Mouse (Mus musculus) hindbrain, embryonic 15.5 days (tissue): ENCODE results near the gene Slc5a3. TPM values are rescaled to one million over a fixed set of nuclear protein-coding genes. Genes with fewer than 3 reads are reported as not detected.
"Not testable (repeated sequence)": the region's sequence is repeated elsewhere in the genome, so short reads cannot be mapped to it uniquely, and the experiment has no call there.

Source experiments
- ATAC-seq: fragments of 200-750 bp; cut with Nextera tagmentation; 2 replicates; pipeline ENCODE4 v1.8.0; 2017; ENCODE audit warnings: low read depth, moderate number of reproducible peaks, moderate TSS enrichment; ENCODE audit not compliant: low FRiP score
- H3K27ac ChIP-seq: fragments of 300-500 bp; sonication (generic); replicated peaks from 2 replicates; pipeline ENCODE4 v1.5.1; 2015; ENCODE audit warnings: mild to moderate bottlenecking, inconsistent platforms
- H3K27me3 ChIP-seq: fragments of 300-500 bp; sonication (generic); 2 replicates; pipeline ENCODE4 v1.6.1; 2015; ENCODE audit warnings: control low read depth, inconsistent platforms
- H3K36me3 ChIP-seq: fragments of 300-500 bp; sonication (generic); 2 replicates; pipeline ENCODE4 v1.6.1; 2015; ENCODE audit warnings: control low read depth, inconsistent platforms
- H3K4me1 ChIP-seq: fragments of 300-500 bp; sonication (generic); replicated peaks from 2 replicates; pipeline ENCODE4 v1.6.1; 2015; ENCODE audit warnings: control low read depth, inconsistent platforms
- H3K4me2 ChIP-seq: fragments of 300-500 bp; sonication (generic); 2 replicates; pipeline ENCODE4 v1.6.1; 2015; ENCODE audit warnings: moderate library complexity, mild to moderate bottlenecking, inconsistent platforms
- H3K4me3 ChIP-seq: fragments of 300-500 bp; sonication (generic); 2 replicates; pipeline ENCODE4 v1.5.1; 2015; ENCODE audit warnings: mild to moderate bottlenecking, inconsistent platforms
- H3K9ac ChIP-seq: fragments of 300-500 bp; sonication (generic); 2 replicates; pipeline ENCODE4 v1.6.1; 2015; ENCODE audit warnings: inconsistent platforms
- H3K9me3 ChIP-seq: fragments of 300-500 bp; sonication (generic); 2 replicates; pipeline ENCODE4 v1.6.1; 2016; ENCODE audit warnings: control low read depth, inconsistent platforms
- WGBS: fragments of 180-500 bp; shearing (Covaris S2); methylation state at CpG from one replicate; pipeline ENCODE4 v1.1.7; 2015; 5-methylcytosine and 5-hydroxymethylcytosine counted together
- polyA plus RNA-seq: library from polyadenylated mRNA; unstranded; fragments of >200 nt; fragmentation: Nextera tagmentation; extraction: Ambion mirVana; gene quantifications from 2 replicates; pipeline ENCODE4 v1.2.1, GENCODE M21; 2015

The Slc5a3 gene
- polyA plus RNA-seq, 1 experiment from 2014 or later: 16.6 TPM

DNA sequence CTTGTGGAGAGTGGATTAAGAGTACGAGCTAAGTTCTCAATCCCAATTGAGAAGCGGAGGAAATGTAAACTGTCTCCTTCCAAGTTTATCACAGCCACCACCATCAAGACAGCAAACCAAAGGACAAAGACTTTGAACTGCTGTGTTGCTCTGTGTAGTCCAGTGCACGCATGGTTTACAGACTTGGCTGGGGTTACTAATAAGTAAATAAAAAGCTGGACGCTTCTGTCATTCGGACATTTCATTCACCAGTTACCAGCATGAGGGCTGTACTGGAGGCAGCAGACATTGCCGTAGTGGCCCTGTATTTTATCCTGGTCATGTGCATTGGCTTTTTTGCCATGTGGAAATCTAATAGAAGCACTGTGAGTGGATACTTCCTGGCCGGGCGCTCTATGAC is 18.7 kb downstream of the Slc5a3 start:
- Histone ChIP-seq H3K27ac (no peak overlapping the region), H3K4me1 (no peaks in the 10 kb centered on the region), H3K9me3 (no peaks in the 10 kb centered on the region), H3K4me3 (no peak overlapping the region), H3K27me3 (no peaks in the 10 kb centered on the region), H3K9ac (no peak overlapping the region), H3K4me2 (no peak overlapping the region), H3K36me3 (peaks cover 17% of the 10 kb centered on the region)
- no peak for ATAC-seq
- WGBS: 94% methylated on average over 8 of the region's 8 CpGs

DNA sequence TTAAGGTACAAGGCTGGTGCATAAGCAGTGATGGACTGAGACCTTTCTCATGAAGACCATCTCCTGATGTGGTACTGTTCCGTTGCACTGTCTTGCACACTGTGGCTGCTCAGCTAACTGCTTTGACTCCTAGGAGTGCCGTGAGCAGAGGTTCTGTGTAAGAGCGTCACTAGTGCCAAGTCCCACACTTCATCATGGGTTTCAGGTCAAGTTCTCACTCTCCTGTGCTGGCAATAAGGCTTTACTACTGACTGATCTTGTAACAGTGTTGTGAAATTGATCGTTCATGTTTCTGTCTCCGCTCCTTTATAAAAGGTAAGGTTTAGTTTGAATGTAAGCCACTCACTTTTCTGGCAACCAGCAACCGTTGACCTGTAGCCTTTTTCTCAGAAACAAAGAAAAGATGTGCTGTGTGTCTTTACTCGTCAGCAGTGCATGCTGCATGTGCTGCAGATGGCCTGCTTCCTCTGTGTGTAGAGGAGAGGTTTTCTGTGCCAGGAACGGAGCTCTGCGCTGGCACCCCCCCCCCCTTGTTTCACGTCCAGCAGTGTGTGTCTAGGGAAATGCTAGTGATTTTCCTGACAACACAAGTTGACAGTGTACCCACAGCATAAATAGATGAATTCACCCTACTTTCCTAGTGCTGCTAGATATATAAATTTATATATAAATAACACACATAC is 25.8 kb downstream of the Slc5a3 start:
- Histone ChIP-seq H3K27me3 (no peaks in the 10 kb centered on the region), H3K9ac (no peak overlapping the region), H3K4me3 (no peak overlapping the region), H3K4me1 (peaks cover 6% of the 10 kb centered on the region; the same call in 1 of the 2 replicates), H3K27ac (no peak overlapping the region), H3K4me2 (no peak overlapping the region), H3K36me3 (0 out of 2 replicates have a peak, but pooled peaks cover 7% of the 10 kb centered on the region), H3K9me3 (no peaks in the 10 kb centered on the region)
- no peak for ATAC-seq
- 69% methylated on average over 10 of the region's 10 CpGs for WGBS

DNA sequence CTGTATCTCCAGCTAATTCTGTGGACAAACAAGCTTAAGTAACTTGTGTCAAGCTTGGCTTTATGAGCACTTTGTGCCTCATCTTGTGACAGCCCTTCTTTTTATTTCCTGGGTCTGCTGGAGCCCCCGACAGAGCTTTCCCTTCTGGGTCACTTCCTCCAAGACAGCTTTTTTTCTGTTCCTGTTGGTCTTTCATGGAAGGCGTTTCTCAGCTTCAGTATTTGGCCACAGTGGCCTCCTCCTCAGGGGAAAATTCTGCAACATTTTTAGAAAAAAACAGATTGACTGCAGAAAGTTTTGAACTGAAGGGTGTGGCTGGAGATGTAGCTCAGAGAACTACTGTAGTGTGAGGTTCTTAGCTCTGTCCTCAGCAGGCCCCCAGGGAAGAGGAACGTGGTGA is 31.1 kb downstream of the Slc5a3 start:
- no peaks in the 10 kb centered on the region for H3K36me3 ChIP-seq

DNA sequence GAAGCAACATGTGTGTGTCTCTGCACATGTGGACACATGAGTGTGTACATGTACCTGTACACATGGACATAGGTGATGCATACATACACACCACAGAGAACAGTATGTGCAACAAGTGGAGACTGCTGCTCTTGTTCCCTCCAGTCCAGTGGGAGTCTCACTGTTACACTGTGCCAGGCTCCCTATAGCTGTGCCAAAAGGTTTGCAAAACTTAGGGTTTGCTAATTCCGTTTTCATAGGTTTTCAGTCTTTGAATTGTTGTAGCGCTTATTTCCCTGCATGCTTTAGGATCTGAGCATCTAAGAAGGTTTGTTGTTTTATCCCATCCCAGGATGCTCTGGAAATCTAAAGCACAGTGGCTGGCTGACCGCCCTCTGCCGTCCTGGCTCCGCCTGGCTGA is 33.8 kb downstream of the Slc5a3 start:
- H3K9me3 ChIP-seq: no peaks in the 10 kb centered on the region

More for the DNA sequence above, 31.1 kb downstream of the Slc5a3 start:
- ATAC-seq: no peak
- Histone ChIP-seq H3K9me3 (no peaks in the 10 kb centered on the region), H3K27ac (no peak overlapping the region), H3K4me1 (no peaks in the 10 kb centered on the region; the same call in 1 of the 2 replicates), H3K9ac (no peak overlapping the region), H3K4me3 (no peak overlapping the region), H3K27me3 (no peaks in the 10 kb centered on the region), H3K4me2 (no peak overlapping the region)
- WGBS: 60% methylated on average over 3 of the region's 3 CpGs

DNA sequence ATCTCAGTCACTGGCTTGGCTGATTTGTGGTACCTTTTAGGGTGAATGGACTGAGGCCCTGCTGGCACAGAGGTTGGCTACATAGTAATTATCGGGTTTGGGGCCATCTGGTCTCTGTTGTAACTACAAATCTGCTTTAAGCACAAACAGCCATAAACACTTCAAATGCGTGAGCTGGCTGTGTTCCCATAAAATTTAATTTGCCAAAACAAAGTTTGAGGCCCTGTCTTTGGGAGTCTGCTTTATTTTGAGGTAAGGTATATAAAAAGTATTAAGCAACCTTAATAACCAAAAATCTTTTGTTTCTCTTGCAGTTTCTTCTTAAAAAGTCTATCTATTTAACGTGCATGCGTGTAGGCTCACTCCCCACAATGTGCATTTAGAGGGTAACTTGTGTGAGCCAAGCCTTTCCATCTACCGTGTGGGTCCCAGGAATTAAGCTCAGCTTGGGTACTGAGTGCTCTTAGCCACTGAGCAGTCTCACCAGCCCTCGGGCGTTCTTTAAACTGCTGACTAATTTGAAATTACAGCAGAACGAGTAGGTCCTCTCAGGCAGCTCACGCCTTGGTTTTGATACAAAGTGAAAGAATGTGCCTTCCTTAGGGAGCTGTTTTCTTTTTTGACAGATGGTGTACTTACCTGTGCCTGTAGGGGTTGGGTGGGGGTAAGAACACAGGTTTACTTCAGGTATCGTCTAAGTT is 40.4 kb downstream of the Slc5a3 start:
- no peak for ATAC-seq
- no peaks in the 10 kb centered on the region for H3K36me3 ChIP-seq
- H3K27me3 ChIP-seq: no peaks in the 10 kb centered on the region
- WGBS: 74% methylated on average over 10 of the region's 10 CpGs
- peaks cover 22% of the 10 kb centered on the region for H3K4me1 ChIP-seq
- no peak overlapping the region for H3K4me3 ChIP-seq
- H3K4me2 ChIP-seq: no peak overlapping the region
- no peak overlapping the region for H3K9ac ChIP-seq
- H3K9me3 ChIP-seq: no peaks in the 10 kb centered on the region
- H3K27ac ChIP-seq: no peak overlapping the region

More for the DNA sequence above, 33.8 kb downstream of the Slc5a3 start:
- Histone ChIP-seq H3K36me3 (no peaks in the 10 kb centered on the region), H3K27me3 (no peaks in the 10 kb centered on the region), H3K4me2 (no peak overlapping the region), H3K4me1 (no peaks in the 10 kb centered on the region; the same call in 1 of the 2 replicates), H3K27ac (no peak overlapping the region), H3K4me3 (no peak overlapping the region), H3K9ac (no peak overlapping the region)
- WGBS: 71% methylated on average over 5 of the region's 5 CpGs
- no peak for ATAC-seq

DNA sequence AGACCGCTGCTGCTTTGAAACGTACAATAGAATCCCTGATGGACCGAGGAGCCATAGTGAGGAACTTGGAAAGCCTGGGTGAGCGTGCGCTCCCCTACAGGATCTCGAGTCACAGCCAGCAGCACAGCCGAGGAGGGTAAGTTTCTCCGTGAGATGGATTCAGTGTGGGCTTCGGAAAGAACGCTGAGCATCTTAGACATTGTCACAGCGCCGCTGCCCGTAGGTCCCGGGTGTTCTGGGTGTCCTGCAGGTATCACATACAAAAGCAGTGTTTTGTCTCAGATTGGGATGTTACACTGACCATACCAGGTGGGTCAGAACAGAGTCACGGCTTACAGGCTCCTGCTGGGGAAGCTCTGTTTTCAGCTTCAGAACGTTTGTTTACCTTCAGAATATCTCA is 41.5 kb downstream of the Slc5a3 start:
- WGBS: 90% methylated on average over 16 of the region's 16 CpGs
- peaks cover 28% of the 10 kb centered on the region for H3K4me1 ChIP-seq
- H3K9ac ChIP-seq: no peak overlapping the region
- H3K4me3 ChIP-seq: no peak overlapping the region
- no peak for ATAC-seq
- H3K27ac ChIP-seq: peak overlapping the region; percentile 54; the same call in 1 of the 2 replicates
- no peak overlapping the region for H3K4me2 ChIP-seq
- no peaks in the 10 kb centered on the region for H3K27me3 ChIP-seq
- H3K36me3 ChIP-seq: no peaks in the 10 kb centered on the region
- H3K9me3 ChIP-seq: no peaks in the 10 kb centered on the region

DNA sequence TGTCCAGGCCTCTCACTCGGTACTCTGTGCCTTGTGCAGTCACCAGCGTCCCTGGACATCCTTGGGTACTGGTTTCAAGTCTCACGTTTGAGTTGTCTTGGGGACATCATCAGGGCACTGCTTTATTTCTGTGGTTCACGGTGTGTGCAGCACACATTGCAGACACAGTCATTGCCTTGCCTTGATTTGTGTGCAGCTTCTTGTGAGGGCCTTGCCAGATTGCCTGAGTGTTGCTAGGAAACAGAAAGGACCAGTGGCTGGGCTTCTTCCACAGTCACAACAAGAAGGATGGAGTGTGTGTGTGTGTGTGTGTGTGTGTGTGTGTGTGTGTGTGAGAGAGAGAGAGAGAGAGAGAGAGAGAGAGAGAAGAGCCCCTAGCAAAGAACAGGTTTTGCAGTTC is 42.0 kb downstream of the Slc5a3 start:
- Histone ChIP-seq H3K9ac (no peak overlapping the region), H3K27ac (peak overlapping the region; percentile 54; the same call in 1 of the 2 replicates), H3K4me1 (peaks cover 28% of the 10 kb centered on the region), H3K4me2 (no peak overlapping the region), H3K36me3 (no peaks in the 10 kb centered on the region), H3K9me3 (no peaks in the 10 kb centered on the region), H3K4me3 (no peak overlapping the region), H3K27me3 (no peaks in the 10 kb centered on the region)
- ATAC-seq: peak; percentile 52
- WGBS: 53% methylated on average over 4 of the region's 4 CpGs

DNA sequence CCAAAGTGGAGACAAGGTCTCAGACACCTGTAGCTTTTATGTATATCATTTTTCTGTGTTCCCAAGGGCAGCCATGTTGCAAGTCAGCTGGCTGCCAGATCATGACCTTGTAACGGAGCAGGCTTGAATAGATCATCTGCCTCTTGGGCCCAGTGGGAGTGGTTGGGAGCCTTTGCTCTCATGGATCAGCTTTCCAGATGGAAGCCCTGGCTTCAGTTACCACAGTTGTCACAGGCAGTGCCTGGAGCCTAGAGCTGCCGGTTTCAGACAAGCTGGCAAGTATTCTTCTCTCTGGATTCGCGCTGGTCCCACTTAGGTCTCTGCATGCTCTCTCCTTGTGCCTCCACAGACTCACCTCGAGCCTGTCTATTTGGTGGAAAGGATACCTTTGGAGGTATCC is 44.0 kb downstream of the Slc5a3 start:
- Histone ChIP-seq H3K9me3 (no peaks in the 10 kb centered on the region), H3K9ac (no peak overlapping the region), H3K4me2 (no peak overlapping the region), H3K4me1 (peaks cover 28% of the 10 kb centered on the region), H3K27ac (no peak overlapping the region), H3K27me3 (no peaks in the 10 kb centered on the region), H3K36me3 (no peaks in the 10 kb centered on the region), H3K4me3 (no peak overlapping the region)
- no peak for ATAC-seq
- 69% methylated on average over 5 of the region's 5 CpGs for WGBS

DNA sequence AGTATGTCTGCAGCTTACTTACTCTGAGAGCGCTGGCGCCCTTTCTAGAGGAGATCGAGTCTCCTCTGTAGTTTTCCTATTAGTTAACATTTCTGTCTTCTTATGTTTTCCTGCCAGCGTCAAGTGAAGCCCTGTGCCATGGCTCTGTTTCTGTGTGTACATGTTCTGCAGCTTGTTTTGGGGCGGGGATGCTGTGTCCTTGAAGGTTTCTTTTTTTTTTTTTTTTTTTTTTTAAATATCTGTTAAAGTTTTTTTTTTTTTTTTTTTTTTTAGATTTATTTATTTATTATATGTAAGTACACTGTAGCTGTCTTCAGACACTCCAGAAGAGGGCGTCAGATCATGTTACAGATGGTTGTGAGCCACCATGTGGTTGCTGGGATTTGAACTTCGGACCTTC is 44.8 kb downstream of the Slc5a3 start:
- H3K4me1 ChIP-seq: peaks cover 28% of the 10 kb centered on the region
- WGBS: 89% methylated on average over 7 of the region's 7 CpGs
- H3K36me3 ChIP-seq, H3K4me3 ChIP-seq, H3K27ac ChIP-seq, H3K27me3 ChIP-seq, H3K9me3 ChIP-seq, H3K9ac ChIP-seq, ATAC-seq, H3K4me2 ChIP-seq: not testable (repeated sequence)

DNA sequence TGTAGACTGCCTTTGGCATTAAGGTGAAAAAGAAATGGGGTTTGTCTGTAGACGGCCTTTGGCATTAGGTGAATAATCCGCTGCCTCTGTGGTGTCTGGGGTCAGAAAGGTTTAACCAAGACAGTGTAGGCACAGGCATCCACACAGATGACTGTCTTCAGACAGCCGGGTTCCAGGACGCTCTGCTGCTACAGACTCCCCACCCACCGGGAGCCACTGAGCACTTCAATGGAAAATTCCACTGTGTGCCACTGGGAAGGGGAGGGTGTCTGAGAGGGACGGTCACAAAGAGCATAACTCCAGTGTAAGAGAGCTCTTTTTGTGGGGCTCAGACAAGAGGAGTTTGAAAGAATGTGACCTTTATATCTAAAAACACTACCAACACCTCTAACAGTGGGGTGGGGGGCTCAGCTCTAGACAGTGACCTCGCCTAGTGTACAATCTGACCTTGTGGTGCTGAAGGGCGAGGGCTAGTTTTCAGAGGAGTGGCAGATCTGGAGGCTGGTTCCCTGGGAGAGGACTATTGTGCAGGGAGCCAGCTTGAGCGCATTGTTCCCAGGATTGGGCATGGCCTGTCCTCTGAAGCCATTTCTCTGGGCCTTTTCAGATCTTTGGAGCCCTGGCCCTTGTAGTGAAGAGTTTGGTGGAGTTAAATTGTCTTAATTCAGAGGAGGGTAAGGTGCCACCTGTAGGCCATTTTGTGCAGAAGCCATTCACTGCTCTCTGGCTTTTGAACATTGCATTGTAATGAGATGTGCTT is 45.6 kb downstream of the Slc5a3 start:
- Histone ChIP-seq H3K27ac (peak overlapping the region; percentile 39), H3K9ac (no peak overlapping the region)
- ATAC-seq: no peak

DNA sequence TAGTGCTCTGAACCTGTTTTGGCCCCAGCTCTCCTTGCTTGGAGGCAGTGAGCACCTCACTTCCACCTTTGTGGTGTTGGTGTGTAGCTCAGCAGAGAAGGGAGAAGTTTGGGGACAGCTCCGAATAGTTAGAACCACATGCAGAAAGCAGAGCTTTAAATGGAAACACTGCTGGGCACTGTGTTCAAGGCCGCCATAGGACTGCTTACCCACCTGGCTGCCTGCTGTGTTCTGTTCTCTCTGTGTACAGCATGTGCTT is 46.1 kb downstream of the Slc5a3 start:
- ATAC-seq: no peak
- H3K4me1 ChIP-seq: peaks cover 20% of the 10 kb centered on the region; the same call in 1 of the 2 replicates
- H3K27me3 ChIP-seq: no peaks in the 10 kb centered on the region
- 73% methylated on average over 2 of the region's 2 CpGs for WGBS
- H3K36me3 ChIP-seq: no peaks in the 10 kb centered on the region
- no peaks in the 10 kb centered on the region for H3K9me3 ChIP-seq
- no peak overlapping the region for H3K9ac ChIP-seq
- H3K27ac ChIP-seq: peak overlapping the region; percentile 39
- H3K4me2 ChIP-seq: no peak overlapping the region
- no peak overlapping the region for H3K4me3 ChIP-seq

More for the DNA sequence above, 45.6 kb downstream of the Slc5a3 start:
- H3K9me3 ChIP-seq: no peaks in the 10 kb centered on the region
- no peaks in the 10 kb centered on the region for H3K36me3 ChIP-seq
- 23% methylated on average over 9 of the region's 9 CpGs for WGBS
- no peak overlapping the region for H3K4me3 ChIP-seq
- no peaks in the 10 kb centered on the region for H3K27me3 ChIP-seq
- H3K4me2 ChIP-seq: no peak overlapping the region
- H3K4me1 ChIP-seq: peaks cover 25% of the 10 kb centered on the region; the same call in 1 of the 2 replicates

DNA sequence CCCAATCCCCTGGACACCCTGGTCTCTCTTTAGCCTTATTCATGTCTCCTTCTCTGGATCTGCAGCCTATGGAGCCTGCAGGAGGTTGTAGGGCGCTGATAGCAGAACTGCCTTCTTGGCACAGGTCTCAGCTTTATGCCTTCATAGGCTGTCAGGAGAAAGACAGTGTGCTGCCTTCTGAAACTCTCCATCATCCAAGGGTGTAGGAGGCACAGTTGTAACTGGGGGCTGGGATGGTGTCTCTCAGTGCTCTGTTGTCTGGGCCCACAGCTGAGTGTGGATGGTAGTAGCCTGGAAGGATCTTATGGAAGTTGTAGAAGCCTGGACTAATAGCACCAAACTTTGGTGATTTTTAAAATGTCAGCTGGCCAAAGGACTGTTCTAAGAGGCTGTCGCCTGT is 46.8 kb downstream of the Slc5a3 start:
- H3K36me3 ChIP-seq: no peaks in the 10 kb centered on the region
- no peak for ATAC-seq
- H3K27me3 ChIP-seq: no peaks in the 10 kb centered on the region
- no peak overlapping the region for H3K4me2 ChIP-seq
- no peaks in the 10 kb centered on the region for H3K9me3 ChIP-seq
- no peak overlapping the region for H3K9ac ChIP-seq
- H3K27ac ChIP-seq: no peak overlapping the region
- WGBS: 98% methylated on average over 2 of the region's 2 CpGs
- H3K4me1 ChIP-seq: peaks cover 15% of the 10 kb centered on the region; the same call in 1 of the 2 replicates
- no peak overlapping the region for H3K4me3 ChIP-seq
